Mouse (Mus musculus): Measurements from ENCODE around the gene Shc2. TPM values are rescaled to one million over a fixed set of nuclear protein-coding genes. Genes with fewer than 3 reads are reported as not detected.

The Shc2 gene
- total RNA-seq (2017) = not detected in 3 replicates

DNA sequence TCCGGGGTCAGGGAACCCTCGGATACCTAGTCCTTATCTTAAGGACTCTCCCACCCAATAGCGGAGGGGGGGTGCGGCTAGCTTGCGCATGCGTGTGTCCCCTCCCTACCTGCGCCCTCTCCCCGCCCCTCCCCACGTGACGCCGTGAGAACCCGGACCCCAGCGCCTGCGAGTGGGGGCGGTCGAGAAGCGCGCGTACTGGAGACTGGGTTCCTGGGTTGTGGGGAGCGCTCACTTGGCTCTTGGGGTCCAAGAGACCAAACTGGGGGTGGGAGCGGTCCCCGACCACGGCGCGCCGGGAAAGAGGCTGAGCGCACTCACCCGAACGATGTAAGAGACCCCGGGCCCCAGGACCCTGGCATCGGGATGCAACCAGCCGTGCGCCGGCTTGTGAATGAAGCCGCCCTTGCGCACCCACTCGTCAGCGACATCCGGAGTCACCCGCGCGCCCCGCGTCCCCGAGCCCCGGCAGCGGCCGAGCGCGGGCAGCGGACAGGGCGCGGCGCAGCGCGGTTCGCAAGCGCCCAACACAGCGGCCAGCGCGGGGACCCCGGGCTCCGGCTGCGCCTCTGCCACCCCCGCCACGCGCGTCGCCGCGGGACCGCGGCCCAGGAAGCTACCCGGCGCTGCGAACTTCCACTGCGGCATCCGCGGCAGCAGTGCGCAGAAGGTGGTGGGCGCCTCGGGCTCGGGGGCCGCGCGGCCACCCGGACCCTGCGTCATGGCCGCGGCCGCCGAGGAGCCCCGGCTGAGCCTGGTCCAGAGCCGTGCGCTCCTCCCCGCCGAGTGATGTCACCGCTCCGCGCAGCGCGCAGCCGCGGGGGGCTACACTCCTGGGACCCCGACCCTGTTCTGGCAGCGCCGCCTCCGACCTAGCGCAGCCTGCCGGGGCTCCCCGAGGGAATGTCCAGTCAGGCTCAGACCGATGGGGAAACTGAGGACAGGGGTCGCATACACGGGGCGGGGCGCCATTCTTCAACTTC, at the start of gene Shc2:
Gene Shc2 (minus strand): TSS at position 791 of the 983 bp plus-strand sequence.
- ATAC-seq (replicated peaks; ENCODE audit: insufficient number of reproducible peaks, low FRiP score, low TSS enrichment, poor library complexity, severe bottlenecking) = no peak

DNA sequence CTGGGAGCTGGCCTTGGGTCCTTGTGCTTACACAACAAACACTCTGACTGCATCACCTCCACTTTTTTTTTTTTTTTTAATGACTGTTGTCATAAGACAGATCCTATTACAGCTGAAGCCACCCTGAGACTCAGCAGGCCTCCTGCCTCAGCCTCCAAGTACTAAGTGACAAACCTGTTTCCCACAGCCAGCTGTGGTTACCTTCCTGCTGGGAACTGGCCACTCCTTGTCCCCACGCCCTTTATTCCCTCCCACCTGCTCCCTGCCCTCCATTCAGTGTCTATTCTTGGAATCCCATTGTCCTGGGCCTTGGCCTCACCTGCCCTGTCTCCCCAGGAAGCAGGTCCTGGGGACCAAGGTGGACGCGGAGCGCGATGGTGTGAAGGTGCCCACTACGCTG, 49.8 kb upstream of the Shc2 start:
- no peak for ATAC-seq (replicated peaks; ENCODE audit: insufficient number of reproducible peaks, low FRiP score, low TSS enrichment, poor library complexity, severe bottlenecking)

DNA sequence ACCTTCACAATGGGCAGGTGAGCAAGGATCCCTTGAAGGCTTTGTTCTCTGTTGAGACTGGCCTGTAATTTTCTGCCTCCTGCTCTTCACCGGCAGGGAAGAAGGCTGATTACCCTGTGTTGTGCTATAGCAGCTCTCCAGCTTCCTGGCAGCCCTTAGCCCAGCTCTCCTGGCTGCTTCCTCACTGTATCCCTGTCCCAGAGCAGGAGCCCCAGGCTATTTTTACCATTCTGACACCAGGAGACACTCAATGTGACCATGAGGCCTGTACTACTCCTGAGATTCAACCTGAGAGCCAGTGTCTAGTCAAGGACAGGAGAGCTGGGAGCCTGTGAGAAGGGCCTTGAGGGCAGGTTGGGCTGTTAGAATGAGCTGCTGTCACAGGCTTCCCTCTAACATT, 49.0 kb upstream of the Shc2 start:
- no peak for ATAC-seq (replicated peaks; ENCODE audit: insufficient number of reproducible peaks, low FRiP score, low TSS enrichment, poor library complexity, severe bottlenecking)

DNA sequence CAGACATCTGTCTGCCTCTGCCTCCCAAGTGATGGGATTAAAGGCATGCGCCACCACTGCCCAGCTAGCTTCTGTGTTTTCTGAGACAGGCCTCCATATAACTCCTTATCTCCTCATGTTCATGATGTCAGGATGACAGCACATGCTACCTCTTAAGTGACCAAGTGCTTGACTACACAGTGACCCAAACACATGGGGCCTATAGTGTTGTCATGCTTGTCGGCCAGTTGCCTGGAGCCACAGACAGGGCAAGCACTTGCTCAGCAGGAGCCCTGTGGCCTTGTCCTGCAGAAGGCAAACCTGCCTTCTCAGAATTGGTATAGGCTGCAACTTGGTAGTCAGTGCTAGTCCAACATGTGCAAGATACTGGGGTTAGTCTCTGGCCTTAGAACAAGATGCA, 48.5 kb upstream of the Shc2 start:
- no peak for ATAC-seq (replicated peaks; ENCODE audit: insufficient number of reproducible peaks, low FRiP score, low TSS enrichment, poor library complexity, severe bottlenecking)

- no peak for ATAC-seq (replicated peaks; ENCODE audit: insufficient number of reproducible peaks, low FRiP score, low TSS enrichment, poor library complexity, severe bottlenecking)
Observed at GRCm38 (mm10) chr10:79684770-79685600, 47.3 kb upstream of the Shc2 start.

- ATAC-seq (replicated peaks; ENCODE audit: insufficient number of reproducible peaks, low FRiP score, low TSS enrichment, poor library complexity, severe bottlenecking) = no peak
Observed at GRCm38 (mm10) chr10:79683726-79684640, 46.3 kb upstream of the Shc2 start.

GRCm38 (mm10) chr10:79682916-79683582, 45.3 kb upstream of the Shc2 start:
- no peak for ATAC-seq (replicated peaks; ENCODE audit: insufficient number of reproducible peaks, low FRiP score, low TSS enrichment, poor library complexity, severe bottlenecking)

DNA sequence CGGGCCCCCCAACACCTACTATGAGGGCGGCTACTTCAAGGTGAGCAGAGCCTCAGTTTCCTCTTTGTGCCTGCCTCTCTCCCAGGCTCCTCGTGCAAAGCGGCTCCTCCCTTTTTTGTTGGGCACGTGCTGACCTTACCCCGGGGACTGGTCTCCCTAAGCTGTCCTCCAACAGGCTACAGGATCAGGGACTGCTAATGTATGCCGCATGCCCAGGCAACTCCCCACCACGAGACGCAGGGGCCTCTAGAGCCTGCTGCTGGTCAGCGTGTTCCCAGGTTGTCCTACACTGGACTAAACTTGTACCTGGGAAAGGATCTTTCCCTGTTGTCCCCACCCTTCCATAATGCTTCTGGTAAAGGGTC, 44.8 kb upstream of the Shc2 start:
- no peak for ATAC-seq (replicated peaks; ENCODE audit: insufficient number of reproducible peaks, low FRiP score, low TSS enrichment, poor library complexity, severe bottlenecking)

DNA sequence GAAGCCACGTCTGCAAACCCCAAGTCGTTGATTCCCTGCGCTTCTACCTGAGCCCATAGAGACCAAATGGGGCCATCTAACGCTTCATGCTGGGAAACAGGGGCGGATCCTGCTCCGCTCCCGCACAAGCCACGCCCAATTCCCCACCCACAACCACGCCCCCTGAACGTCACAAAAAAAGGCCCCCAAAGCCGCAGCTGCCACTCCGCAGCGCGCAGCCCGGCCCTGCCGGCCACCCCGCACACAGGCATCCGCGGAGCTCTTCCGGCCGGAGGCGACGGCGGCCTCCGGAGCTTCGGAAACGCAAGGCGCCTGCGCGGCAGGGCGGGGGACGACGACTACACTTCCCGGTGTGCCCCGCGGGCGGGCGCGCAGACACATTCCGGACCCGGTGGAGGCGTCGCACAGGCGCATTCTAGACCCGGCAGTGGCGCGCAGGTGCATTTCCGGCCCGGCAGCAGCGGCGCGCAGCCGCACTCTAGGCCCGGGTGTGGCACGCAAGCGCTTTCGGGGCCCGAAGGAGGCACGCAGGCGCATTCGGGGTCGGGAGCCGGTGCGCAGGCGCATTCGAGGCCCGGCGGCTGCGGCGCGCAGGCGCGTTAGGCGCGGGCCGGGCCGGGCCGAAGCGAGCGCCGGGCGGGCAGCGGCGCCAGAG, 44.0 kb upstream of the Shc2 start, which contains the start of gene Cdc34:
Gene Cdc34 (plus strand): TSS at position 605 of the 655 bp plus-strand sequence.
- ATAC-seq (replicated peaks; ENCODE audit: insufficient number of reproducible peaks, low FRiP score, low TSS enrichment, poor library complexity, severe bottlenecking) = peak; percentile 52

- peak; percentile 37; the same call in 1 of the 2 replicates for ATAC-seq (replicated peaks; ENCODE audit: insufficient number of reproducible peaks, low FRiP score, low TSS enrichment, poor library complexity, severe bottlenecking)
Observed at GRCm38 (mm10) chr10:79680606-79681495, 43.1 kb upstream of the Shc2 start.

GRCm38 (mm10) chr10:79675346-79676035, 37.8 kb upstream of the Shc2 start:
- no peak for ATAC-seq (replicated peaks; ENCODE audit: insufficient number of reproducible peaks, low FRiP score, low TSS enrichment, poor library complexity, severe bottlenecking)

GRCm38 (mm10) chr10:79673054-79673453, 35.3 kb upstream of the Shc2 start:
- ATAC-seq (replicated peaks; ENCODE audit: insufficient number of reproducible peaks, low FRiP score, low TSS enrichment, poor library complexity, severe bottlenecking) = no peak

- no peak for ATAC-seq (replicated peaks; ENCODE audit: insufficient number of reproducible peaks, low FRiP score, low TSS enrichment, poor library complexity, severe bottlenecking)
Observed at GRCm38 (mm10) chr10:79672088-79672455, 34.4 kb upstream of the Shc2 start.

- no peak for ATAC-seq (replicated peaks; ENCODE audit: insufficient number of reproducible peaks, low FRiP score, low TSS enrichment, poor library complexity, severe bottlenecking)
Observed at GRCm38 (mm10) chr10:79671396-79672087, 33.8 kb upstream of the Shc2 start.

- no peak for ATAC-seq (replicated peaks; ENCODE audit: insufficient number of reproducible peaks, low FRiP score, low TSS enrichment, poor library complexity, severe bottlenecking)
Observed at GRCm38 (mm10) chr10:79670071-79670888, 32.6 kb upstream of the Shc2 start.

Measured in monocyte, adult 5-6 weeks (primary cell).